Mouse (Mus musculus): ENCODE measurements around the gene Ntn1.

DNA sequence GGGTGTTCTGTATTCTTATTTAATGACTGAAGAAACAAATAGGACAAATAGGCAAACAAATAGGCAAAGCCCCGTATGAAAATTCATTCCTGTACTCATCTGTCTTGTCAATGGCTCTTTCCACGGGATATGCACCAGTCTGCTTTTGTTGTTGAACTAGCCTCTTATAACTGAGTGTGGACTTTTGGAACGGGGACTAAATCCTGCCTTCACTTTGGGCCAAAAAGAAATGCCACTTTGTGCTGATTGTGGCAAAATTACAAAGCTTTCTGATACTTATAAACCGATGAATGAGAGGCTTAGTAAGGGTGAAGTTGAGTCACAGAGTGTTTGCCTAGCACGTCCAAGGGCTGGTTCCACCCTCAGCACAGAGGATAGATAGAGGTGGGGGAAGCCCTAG, 53.1 kb downstream of the Ntn1 start:
- TF ChIP-seq CTCF (IDR thresholded peaks at IDR 0.05; ENCODE audit: borderline replicate concordance, insufficient read depth, low read length) (no peak), POLR2A (IDR thresholded peaks at IDR 0.05; ENCODE audit: low read depth, low read length) (no peak)

Data from embryonic fibroblast, embryonic 13.5 days (primary cell).